Mouse (Mus musculus) olfactory bulb, adult 2 months (tissue): Measurements from ENCODE around the gene Strip1.

ENCODE experiments used
- CTCF ChIP-seq: fragments of 200-500 bp; IDR thresholded peaks from 2 replicates; pipeline ENCODE4 v1.5.1; 2012; ENCODE audit warnings: low read depth, mild to moderate bottlenecking, low read length, moderate library complexity; ENCODE audit not compliant: insufficient read depth
- POLR2A ChIP-seq: fragments of 200-500 bp; IDR thresholded peaks from 2 replicates; pipeline ENCODE4 v1.6.1; 2012; ENCODE audit warnings: mild to moderate bottlenecking, low read depth, low read length, moderate library complexity; ENCODE audit not compliant: insufficient read depth

GRCm38 (mm10) chr3:107656888-107657287, 25.4 kb upstream of the Strip1 start:
- TF ChIP-seq CTCF (no peak), POLR2A (no peak)
